Mouse (Mus musculus): Measurements from ENCODE around the gene Adar. TPM values are rescaled to one million over a fixed set of nuclear protein-coding genes. Genes with fewer than 3 reads are reported as not detected.
A peak's percentile ranks its signal among the peaks of the same experiment; 100 is the strongest.
"Not testable (repeated sequence)": the region's sequence is repeated elsewhere in the genome, so short reads cannot be mapped to it uniquely, and the experiment has no call there.

The Adar gene
- polyA plus RNA-seq, 1 experiment from 2014 or later: 10.3 TPM

DNA sequence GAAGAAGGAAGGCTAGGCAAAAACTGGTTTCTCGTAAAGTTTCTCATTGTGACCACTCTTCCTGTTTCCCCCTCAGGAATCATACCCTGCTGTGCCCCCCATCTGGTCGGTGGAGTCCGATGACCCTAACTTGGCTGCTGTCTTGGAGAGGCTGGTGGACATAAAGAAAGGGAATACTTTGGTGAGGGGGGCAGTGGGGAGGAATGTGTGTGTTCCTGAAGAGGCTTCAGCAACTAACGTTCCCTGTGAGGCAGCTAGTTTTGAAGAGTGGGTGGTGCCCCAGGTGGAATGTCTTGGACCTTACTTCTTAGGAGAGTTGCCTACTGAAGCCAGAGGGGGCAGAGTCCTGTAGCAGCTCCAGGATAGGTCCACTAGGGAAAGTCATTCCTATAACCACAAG, 61.2 kb downstream of the Adar start:
- no peak overlapping the region for H3K27ac ChIP-seq
- H3K4me2 ChIP-seq: no peak overlapping the region
- H3K36me3 ChIP-seq: peaks cover 37% of the 10 kb centered on the region

DNA sequence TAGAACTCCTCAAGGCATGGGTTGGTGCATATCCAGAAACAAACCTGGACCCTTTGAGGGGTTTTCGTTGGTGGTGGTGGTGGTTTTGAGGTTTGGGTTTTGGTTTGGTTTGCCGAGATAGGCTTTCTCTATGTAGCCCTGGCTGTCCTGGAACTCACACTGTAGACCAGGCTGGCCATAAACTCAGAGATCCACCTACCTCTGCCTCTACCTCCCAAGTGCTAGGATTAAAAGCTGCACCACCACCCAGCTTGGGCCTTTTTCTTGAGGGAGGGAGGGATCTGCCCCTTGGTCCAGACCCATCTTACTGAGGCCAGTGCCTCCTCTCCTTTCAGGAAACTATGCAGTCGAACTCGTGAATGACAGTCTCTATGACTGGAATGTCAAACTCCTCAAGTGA, 65.3 kb downstream of the Adar start:
- Histone ChIP-seq H3K27ac (no peak overlapping the region), H3K36me3 (peaks cover 54% of the 10 kb centered on the region), H3K4me1 (peaks cover 9% of the 10 kb centered on the region), H3K9ac (no peak overlapping the region), H3K4me3 (replicated peaks) (no peak overlapping the region), H3K27me3 (replicated peaks) (no peaks in the 10 kb centered on the region), H3K9me3 (no peaks in the 10 kb centered on the region), H3K4me2 (no peak overlapping the region)
- no peak for ATAC-seq (ENCODE audit: insufficient read depth, low FRiP score, low read depth)
- 87% methylated on average over 4 of the region's 4 CpGs for WGBS

More for the DNA sequence above, 61.2 kb downstream of the Adar start:
- WGBS: 83% methylated on average over 4 of the region's 4 CpGs
- peaks cover 26% of the 10 kb centered on the region for H3K4me1 ChIP-seq
- ATAC-seq (ENCODE audit: insufficient read depth, low FRiP score, low read depth): no peak
- H3K27me3 ChIP-seq (replicated peaks): no peaks in the 10 kb centered on the region
- H3K9ac ChIP-seq: no peak overlapping the region
- no peak overlapping the region for H3K4me3 ChIP-seq (replicated peaks)
- H3K9me3 ChIP-seq: no peaks in the 10 kb centered on the region

- no peak for ATAC-seq (ENCODE audit: insufficient read depth, low FRiP score, low read depth)
- peaks cover 47% of the 10 kb centered on the region for H3K36me3 ChIP-seq
- H3K4me2 ChIP-seq: no peak overlapping the region
- H3K9ac ChIP-seq: no peak overlapping the region
- no peaks in the 10 kb centered on the region for H3K27me3 ChIP-seq (replicated peaks)
- H3K4me1 ChIP-seq: peaks cover 9% of the 10 kb centered on the region
- no peak overlapping the region for H3K4me3 ChIP-seq (replicated peaks)
- 74% methylated on average over 5 of the region's 5 CpGs for WGBS
- H3K27ac ChIP-seq: no peak overlapping the region
- H3K9me3 ChIP-seq: no peaks in the 10 kb centered on the region
These were observed 66.8 kb downstream of the Adar start for GRCm38 (mm10) chr3:89781640-89782039.

GRCm38 (mm10) chr3:89784991-89785753, 70.3 kb downstream of the Adar start:
- H3K9ac ChIP-seq: no peak overlapping the region
- peak overlapping the region; percentile 14; the same call in 1 of the 2 replicates for H3K4me2 ChIP-seq
- no peaks in the 10 kb centered on the region for H3K27me3 ChIP-seq (replicated peaks)
- peak; percentile 54; the same call in 1 of the 2 replicates for ATAC-seq (ENCODE audit: insufficient read depth, low FRiP score, low read depth)
- H3K36me3 ChIP-seq: peaks cover 24% of the 10 kb centered on the region
- peak overlapping the region; percentile 51 for H3K27ac ChIP-seq
- no peak overlapping the region for H3K4me3 ChIP-seq (replicated peaks)
- no peaks in the 10 kb centered on the region for H3K9me3 ChIP-seq
- peaks cover 9% of the 10 kb centered on the region for H3K4me1 ChIP-seq
- WGBS: 14% methylated on average over 11 of the region's 11 CpGs

- H3K36me3 ChIP-seq: peaks cover 14% of the 10 kb centered on the region
- ATAC-seq (ENCODE audit: insufficient read depth, low FRiP score, low read depth): no peak
- no peak overlapping the region for H3K4me3 ChIP-seq (replicated peaks)
- 74% methylated on average over 6 of the region's 6 CpGs for WGBS
- no peak overlapping the region for H3K4me2 ChIP-seq
- H3K9ac ChIP-seq: no peak overlapping the region
- H3K27ac ChIP-seq: no peak overlapping the region
- no peaks in the 10 kb centered on the region for H3K27me3 ChIP-seq (replicated peaks)
- no peaks in the 10 kb centered on the region for H3K9me3 ChIP-seq
- peaks cover 9% of the 10 kb centered on the region for H3K4me1 ChIP-seq
These were observed 71.5 kb downstream of the Adar start for GRCm38 (mm10) chr3:89786275-89786674.

GRCm38 (mm10) chr3:89788680-89789352, 74.0 kb downstream of the Adar start:
- no peak overlapping the region for H3K27ac ChIP-seq
- peaks cover 9% of the 10 kb centered on the region for H3K4me1 ChIP-seq
- no peak overlapping the region for H3K4me3 ChIP-seq (replicated peaks)
- no peaks in the 10 kb centered on the region for H3K36me3 ChIP-seq
- H3K9ac ChIP-seq: no peak overlapping the region
- H3K4me2 ChIP-seq: no peak overlapping the region
- H3K27me3 ChIP-seq (replicated peaks): no peaks in the 10 kb centered on the region
- WGBS: 78% methylated on average over 16 of the region's 16 CpGs
- no peaks in the 10 kb centered on the region for H3K9me3 ChIP-seq
- no peak for ATAC-seq (ENCODE audit: insufficient read depth, low FRiP score, low read depth)

GRCm38 (mm10) chr3:89794616-89795015, 79.8 kb downstream of the Adar start:
- Histone ChIP-seq H3K27ac (no peak overlapping the region), H3K4me2 (no peak overlapping the region), H3K9ac (no peak overlapping the region), H3K9me3 (no peaks in the 10 kb centered on the region), H3K36me3 (no peaks in the 10 kb centered on the region), H3K4me3 (replicated peaks) (no peak overlapping the region), H3K27me3 (replicated peaks) (no peaks in the 10 kb centered on the region), H3K4me1 (peaks cover 3% of the 10 kb centered on the region; the same call in 1 of the 2 replicates)
- no peak for ATAC-seq (ENCODE audit: insufficient read depth, low FRiP score, low read depth)
- WGBS: 54% methylated on average over 2 of the region's 2 CpGs

DNA sequence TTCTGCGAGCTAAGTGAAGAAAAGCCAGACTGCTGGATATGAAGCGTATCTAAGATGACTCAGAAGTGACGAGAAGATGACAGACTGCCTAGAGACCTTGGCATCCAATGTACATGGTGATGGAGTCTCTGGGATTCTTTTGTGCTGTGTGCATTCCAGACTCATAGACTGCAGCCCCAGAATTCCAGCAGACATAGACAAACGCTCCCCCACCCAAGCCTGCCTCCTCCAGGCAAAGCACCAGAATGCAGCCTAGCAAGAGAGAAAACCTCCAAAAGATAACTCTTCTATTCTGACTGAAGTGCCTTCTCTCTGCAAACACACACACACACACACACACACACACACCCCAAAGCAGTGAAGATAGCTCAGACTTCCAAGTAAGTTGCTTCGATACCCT, 80.9 kb downstream of the Adar start:
- no peak overlapping the region for H3K9ac ChIP-seq
- 62% methylated on average over 5 of the region's 5 CpGs for WGBS
- H3K9me3 ChIP-seq: no peaks in the 10 kb centered on the region
- no peaks in the 10 kb centered on the region for H3K27me3 ChIP-seq (replicated peaks)
- no peak for ATAC-seq (ENCODE audit: insufficient read depth, low FRiP score, low read depth)
- no peak overlapping the region for H3K4me3 ChIP-seq (replicated peaks)
- peaks cover 3% of the 10 kb centered on the region; the same call in 1 of the 2 replicates for H3K4me1 ChIP-seq
- H3K36me3 ChIP-seq: no peaks in the 10 kb centered on the region
- H3K27ac ChIP-seq: no peak overlapping the region
- no peak overlapping the region for H3K4me2 ChIP-seq

DNA sequence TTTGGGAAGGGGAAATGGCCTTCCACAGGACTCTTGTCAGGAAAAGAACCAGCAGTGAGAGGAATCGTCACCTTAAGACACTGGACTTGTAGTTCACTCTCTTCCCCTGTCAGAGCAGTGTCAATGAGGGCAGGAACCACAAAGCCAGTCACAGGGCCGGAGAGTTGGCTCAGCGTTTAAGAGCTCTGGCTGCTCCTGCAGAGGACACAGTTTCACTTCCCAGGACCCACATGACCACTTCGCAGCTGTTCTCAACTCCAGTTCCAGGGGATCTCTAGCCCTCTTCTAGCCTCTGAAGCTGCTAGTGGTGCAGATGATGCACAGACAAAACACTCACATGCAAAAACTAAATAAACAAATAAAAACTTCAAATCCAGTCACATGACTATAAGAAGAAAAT, 81.5 kb downstream of the Adar start:
- H3K4me1 ChIP-seq: peaks cover 3% of the 10 kb centered on the region
- no peak for ATAC-seq (ENCODE audit: insufficient read depth, low FRiP score, low read depth)
- H3K27ac ChIP-seq: no peak overlapping the region

GRCm38 (mm10) chr3:89798518-89798917, 83.7 kb downstream of the Adar start:
- WGBS: 78% methylated on average over 3 of the region's 3 CpGs
- ATAC-seq (ENCODE audit: insufficient read depth, low FRiP score, low read depth): no peak

More for the DNA sequence above, 81.5 kb downstream of the Adar start:
- Histone ChIP-seq H3K4me3 (replicated peaks) (no peak overlapping the region), H3K9me3 (no peaks in the 10 kb centered on the region), H3K4me2 (no peak overlapping the region), H3K36me3 (no peaks in the 10 kb centered on the region), H3K27me3 (replicated peaks) (no peaks in the 10 kb centered on the region), H3K9ac (no peak overlapping the region)
- WGBS: 32% methylated on average over 4 of the region's 4 CpGs

DNA sequence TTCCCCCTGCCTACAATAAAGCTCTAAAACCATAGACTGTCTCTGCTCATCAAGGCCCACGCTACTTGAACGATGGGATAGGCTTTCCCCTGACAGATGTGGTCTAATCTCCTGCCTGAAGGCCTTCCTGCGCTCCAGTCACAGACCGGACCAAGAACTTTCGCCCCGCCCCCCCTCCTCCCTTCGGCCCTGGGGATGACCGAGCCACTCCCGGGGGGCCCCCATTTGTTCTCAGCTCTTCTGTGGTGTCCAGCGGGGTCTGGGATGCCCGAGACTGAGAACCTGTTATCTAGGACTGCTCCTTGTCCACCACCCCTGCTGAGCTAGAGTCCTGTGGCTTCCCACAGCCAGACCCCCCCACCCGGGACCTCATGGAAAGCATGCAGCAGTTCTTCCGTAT, 84.7 kb downstream of the Adar start:
- H3K9ac ChIP-seq: no peak overlapping the region
- 14% methylated on average over 13 of the region's 13 CpGs for whole genome bisulfite sequencing
- no peak for ATAC-seq (ENCODE audit: insufficient read depth, low FRiP score, low read depth)
- H3K4me3 ChIP-seq (replicated peaks): 0 out of 2 replicates have a peak overlapping the region, but pooled peaks have one; percentile 9
- no peak overlapping the region for H3K27ac ChIP-seq
- no peaks in the 10 kb centered on the region for H3K36me3 ChIP-seq
- peaks cover 3% of the 10 kb centered on the region for H3K4me1 ChIP-seq
- no peaks in the 10 kb centered on the region for H3K27me3 ChIP-seq (replicated peaks)
- H3K9me3 ChIP-seq: no peaks in the 10 kb centered on the region
- H3K4me2 ChIP-seq: peak overlapping the region; percentile 38

More at GRCm38 (mm10) chr3:89798518-89798917, 83.7 kb downstream of the Adar start:
- Histone ChIP-seq H3K9me3 (no peaks in the 10 kb centered on the region), H3K9ac (no peak overlapping the region), H3K4me2 (no peak overlapping the region), H3K27me3 (replicated peaks) (no peaks in the 10 kb centered on the region), H3K4me3 (replicated peaks) (no peak overlapping the region), H3K36me3 (no peaks in the 10 kb centered on the region), H3K4me1 (peaks cover 3% of the 10 kb centered on the region), H3K27ac (no peak overlapping the region)

DNA sequence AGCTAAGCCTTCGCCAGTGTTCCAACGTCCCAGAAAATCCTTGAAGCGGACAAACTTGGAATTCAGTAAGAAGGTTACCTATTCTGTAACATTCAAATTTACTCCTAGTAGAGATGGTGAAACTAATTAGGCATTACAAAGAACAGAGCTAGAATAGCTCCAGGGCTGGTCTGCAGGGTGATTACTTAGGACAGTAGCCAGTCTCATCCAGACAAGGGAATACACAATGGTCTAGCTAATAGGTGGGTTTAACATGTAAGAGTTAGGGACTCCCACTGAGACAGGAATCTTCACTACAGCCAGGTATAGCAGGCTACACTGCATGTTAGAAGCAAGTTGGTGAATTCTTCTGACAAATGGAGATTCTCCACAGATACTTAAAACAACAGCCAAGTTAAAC, 85.3 kb downstream of the Adar start:
- H3K9me3 ChIP-seq, H3K4me2 ChIP-seq: not testable (repeated sequence)
- WGBS: 50% methylated on average over 3 of the region's 3 CpGs

More for the DNA sequence above, 85.3 kb downstream of the Adar start:
- H3K9ac ChIP-seq; H3K4me3 ChIP-seq (replicated peaks); ATAC-seq (ENCODE audit: insufficient read depth, low FRiP score, low read depth); H3K4me1 ChIP-seq; H3K27me3 ChIP-seq (replicated peaks); H3K36me3 ChIP-seq; H3K27ac ChIP-seq: not testable (repeated sequence)
